ENCODE assay signal across 25 mouse cellular contexts in genomic region chr14:28362336-28362735, GRCm38 (mm10).
"Had no signal": no experiment of that assay in that cellular context is flagged by ENCODE, and none has a peak within 500 bp of the region (broad histone marks: within the 10 kb centered on the region; RNA-seq: fewer than 3 reads in every experiment).

No protein-coding gene starts in this region.

- H3K27me3 ChIP-seq: heart, embryonic 13.5 days; heart, embryonic 15.5 days; hindbrain, embryonic 15.5 days; kidney, embryonic 15.5 days; limb, embryonic 12.5 days; liver, embryonic 12.5 days had no signal

- H3K4me2 ChIP-seq: heart, embryonic 11.5 days; heart, embryonic 13.5 days; heart, embryonic 15.5 days; hindbrain, embryonic 13.5 days; hindbrain, embryonic 15.5 days; kidney, embryonic 15.5 days; limb, embryonic 12.5 days; liver, embryonic 12.5 days had no signal

- H3K9ac ChIP-seq: heart, embryonic 13.5 days; heart, embryonic 15.5 days; hindbrain, embryonic 13.5 days; hindbrain, embryonic 15.5 days; kidney, embryonic 15.5 days; limb, embryonic 12.5 days; liver, embryonic 12.5 days; liver, embryonic 14.5 days had no signal

- H3K36me3 ChIP-seq: heart, embryonic 13.5 days; heart, embryonic 15.5 days; hindbrain, embryonic 13.5 days; hindbrain, embryonic 15.5 days; kidney, embryonic 15.5 days; limb, embryonic 12.5 days; liver, embryonic 12.5 days had no signal

- ATAC-seq: hindbrain, postnatal 0 days; intestine, embryonic 16.5 days; liver, embryonic 12.5 days had no signal

- H3K4me3 ChIP-seq: heart, adult 2 months; heart, embryonic 13.5 days; heart, embryonic 15.5 days; hindbrain, embryonic 13.5 days; hindbrain, embryonic 15.5 days; kidney, embryonic 15.5 days; limb, embryonic 12.5 days; liver, embryonic 12.5 days had no signal

- H3K9me3 ChIP-seq: heart, embryonic 13.5 days; heart, embryonic 15.5 days; hindbrain, embryonic 13.5 days; hindbrain, embryonic 15.5 days; kidney, embryonic 15.5 days; limb, embryonic 12.5 days; liver, embryonic 12.5 days had no signal

- H3K4me1 ChIP-seq: hindbrain, embryonic 13.5 days; hindbrain, embryonic 15.5 days; kidney, embryonic 15.5 days; liver, embryonic 12.5 days had no signal

- DNase-seq: gastrocnemius, postnatal 14 days; gastrocnemius, postnatal 36 days; heart, adult 2 months; heart, postnatal 14 days; heart, postnatal 36 days; kidney, adult 11 months; kidney, adult 2 months; kidney, adult 9 months; kidney, postnatal 14 days; kidney, postnatal 36 days; layer of hippocampus, adult 9-11 months; layer of hippocampus, postnatal 36 days; left cerebral cortex, postnatal 4 days had no signal

- H3K27ac ChIP-seq: heart, adult 2 months; heart, embryonic 13.5 days; heart, embryonic 15.5 days; hindbrain, embryonic 13.5 days; hindbrain, embryonic 15.5 days; hindbrain, postnatal 0 days; kidney, embryonic 15.5 days; kidney, postnatal 0 days; limb, embryonic 12.5 days; liver, embryonic 12.5 days; liver, embryonic 14.5 days had no signal
